Mouse (Mus musculus): ENCODE measurements around the gene Col16a1.

Col16a1 gene

DNA sequence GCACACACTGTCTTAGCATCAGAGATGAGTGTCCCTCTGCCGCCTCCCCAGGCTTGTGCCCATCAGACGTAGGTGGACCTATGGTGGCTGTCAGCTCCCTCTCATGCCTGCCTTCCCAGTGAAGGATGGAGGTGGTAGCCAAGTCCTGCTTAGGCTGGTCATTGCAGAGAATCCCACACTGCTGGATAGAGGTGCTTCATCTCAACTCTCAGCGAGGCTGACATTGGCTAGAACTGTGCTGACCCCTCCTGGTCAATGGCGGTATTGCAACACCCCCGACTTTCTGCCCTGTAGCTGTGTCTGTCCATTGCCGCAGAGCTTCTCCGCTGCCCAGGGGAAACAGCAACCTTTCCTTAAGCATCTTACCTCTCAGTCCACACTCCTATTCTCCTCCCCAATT is 39.7 kb downstream of the Col16a1 start:
- peak; percentile 87 for DNase-seq

DNA sequence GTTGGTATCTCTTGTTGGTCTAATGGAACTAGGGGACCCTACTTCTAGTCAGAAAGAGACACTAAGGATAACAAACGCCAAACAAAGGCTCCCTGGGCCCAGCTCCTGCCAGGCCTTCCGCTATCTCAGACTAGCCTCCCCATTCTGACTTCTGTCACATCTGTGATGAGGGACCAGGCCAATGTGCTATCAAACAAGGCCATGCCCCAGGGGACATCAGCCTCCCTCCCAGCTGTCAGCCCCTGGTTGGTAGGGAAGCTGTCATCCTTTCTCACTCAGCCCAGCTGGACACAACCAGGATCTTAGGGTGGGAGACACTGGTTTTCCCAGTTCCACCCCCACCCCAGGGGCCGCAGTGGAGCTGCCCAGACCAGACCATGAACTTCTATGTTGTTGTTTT is 47.5 kb downstream of the Col16a1 start:
- no peak for DNase-seq

GRCm38 (mm10) chr4:130101183-130101582 is 53.5 kb downstream of the Col16a1 start:
- DNase-seq = no peak

GRCm38 (mm10) chr4:130102111-130102651 is 54.5 kb downstream of the Col16a1 start, which contains the start of gene Pef1:
TSS of gene Pef1 (plus strand) at chr4:130102558.
- DNase-seq = no peak

GRCm38 (mm10) chr4:130103632-130104031 is 56.0 kb downstream of the Col16a1 start:
- no peak for DNase-seq

- no peak for DNase-seq
Measured at GRCm38 (mm10) chr4:130104584-130104983, 56.9 kb downstream of the Col16a1 start.

GRCm38 (mm10) chr4:130107065-130107443 is 59.4 kb downstream of the Col16a1 start:
- peak; percentile 42 for DNase-seq

GRCm38 (mm10) chr4:130107444-130108131 is 59.9 kb downstream of the Col16a1 start:
- peak; percentile 100 for DNase-seq

- DNase-seq = no peak
Measured at GRCm38 (mm10) chr4:130108929-130109328, 61.3 kb downstream of the Col16a1 start.

- DNase-seq = no peak
Measured at GRCm38 (mm10) chr4:130109666-130110065, 62.0 kb downstream of the Col16a1 start.

DNA sequence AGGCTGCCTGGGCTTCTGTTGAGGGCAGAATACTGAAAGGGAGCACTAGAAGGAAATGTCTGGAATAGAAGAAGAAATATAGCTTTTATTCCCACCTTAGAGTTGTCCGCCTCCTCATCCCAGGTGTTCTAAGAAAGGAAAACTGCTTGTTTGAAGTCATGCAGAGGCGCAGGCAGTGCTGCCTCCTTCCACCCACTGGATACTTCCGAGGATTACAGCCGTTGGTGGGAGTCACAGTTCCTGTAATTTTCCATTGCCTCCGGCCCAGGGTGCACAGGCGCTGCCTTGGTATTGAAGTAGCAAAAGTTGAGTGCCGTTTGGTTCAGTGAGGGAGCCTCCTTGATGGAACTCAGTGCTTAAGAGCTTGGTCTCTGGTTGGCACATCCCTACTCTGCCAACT is 62.5 kb downstream of the Col16a1 start:
- DNase-seq = no peak

- no peak for DNase-seq
Measured at GRCm38 (mm10) chr4:130112299-130112698, 64.7 kb downstream of the Col16a1 start.

DNA sequence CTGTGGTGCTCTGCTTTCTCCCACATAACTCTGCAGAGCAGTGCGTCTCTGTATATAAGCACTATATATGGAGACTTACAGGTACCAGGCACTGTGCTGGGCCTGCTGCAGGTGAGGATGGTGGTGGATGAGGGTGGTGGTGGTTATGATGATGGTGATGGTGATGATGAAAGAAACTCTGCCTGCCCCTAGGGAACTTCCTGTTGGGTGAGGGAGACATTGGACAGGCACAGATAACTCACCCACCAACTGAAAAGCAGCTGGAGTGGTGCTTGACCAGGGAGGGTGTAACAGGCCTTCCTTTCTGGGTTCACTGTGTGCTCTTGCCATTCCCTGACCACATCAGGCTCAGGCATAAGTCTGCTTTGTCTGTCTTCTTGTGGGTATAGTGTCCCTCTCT is 65.1 kb downstream of the Col16a1 start:
- DNase-seq = no peak

DNA sequence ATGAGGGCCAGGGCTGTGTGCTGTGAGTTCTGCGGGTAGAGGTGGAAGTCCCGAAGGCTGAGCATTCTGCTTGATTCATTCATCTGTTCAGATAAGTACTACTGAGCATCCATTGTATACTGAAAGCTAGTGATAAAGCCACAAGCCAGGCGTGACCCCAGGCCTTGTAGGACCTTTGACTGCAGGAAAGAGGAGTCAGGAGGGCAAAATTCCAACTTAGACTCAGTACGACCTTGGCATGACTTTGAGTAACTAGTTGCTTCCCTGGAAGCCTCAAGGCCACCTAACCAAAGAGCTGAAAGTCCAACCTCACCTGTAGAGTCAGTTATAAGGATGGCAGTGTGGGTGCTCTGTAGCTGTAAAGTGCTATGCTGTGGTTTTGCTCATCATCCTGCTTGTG is 73.1 kb downstream of the Col16a1 start:
- DNase-seq = no peak

GRCm38 (mm10) chr4:130121560-130121959 is 73.9 kb downstream of the Col16a1 start:
- DNase-seq = no peak

GRCm38 (mm10) chr4:130123020-130123419 is 75.4 kb downstream of the Col16a1 start:
- no peak for DNase-seq

GRCm38 (mm10) chr4:130124110-130124509 is 76.5 kb downstream of the Col16a1 start:
- DNase-seq = no peak

- DNase-seq = no peak
Measured at GRCm38 (mm10) chr4:130125164-130125563, 77.5 kb downstream of the Col16a1 start.

DNA sequence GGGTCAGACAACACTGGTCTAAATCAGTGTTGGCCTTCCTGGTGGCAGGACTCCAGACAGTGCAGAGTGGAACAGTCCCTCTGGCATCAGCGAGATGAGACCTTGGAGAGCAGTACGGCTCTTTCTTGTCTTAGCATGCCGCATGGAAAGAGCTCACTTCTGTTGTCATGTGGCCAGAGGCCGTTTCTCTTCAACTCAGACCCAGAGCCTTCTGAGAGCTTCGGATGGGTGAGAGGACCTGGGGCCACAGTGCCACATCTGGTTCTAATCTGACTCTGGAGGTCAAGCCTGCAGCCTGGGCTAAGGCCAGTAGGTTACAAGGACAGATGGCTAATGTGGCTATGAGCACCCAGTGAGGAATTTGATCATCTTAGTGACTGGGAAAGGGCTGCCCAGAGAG is 78.3 kb downstream of the Col16a1 start:
- no peak for DNase-seq

GRCm38 (mm10) chr4:130128907-130129306 is 81.3 kb downstream of the Col16a1 start:
- DNase-seq = no peak

- no peak for DNase-seq
Measured at GRCm38 (mm10) chr4:130130082-130130481, 82.4 kb downstream of the Col16a1 start.

DNA sequence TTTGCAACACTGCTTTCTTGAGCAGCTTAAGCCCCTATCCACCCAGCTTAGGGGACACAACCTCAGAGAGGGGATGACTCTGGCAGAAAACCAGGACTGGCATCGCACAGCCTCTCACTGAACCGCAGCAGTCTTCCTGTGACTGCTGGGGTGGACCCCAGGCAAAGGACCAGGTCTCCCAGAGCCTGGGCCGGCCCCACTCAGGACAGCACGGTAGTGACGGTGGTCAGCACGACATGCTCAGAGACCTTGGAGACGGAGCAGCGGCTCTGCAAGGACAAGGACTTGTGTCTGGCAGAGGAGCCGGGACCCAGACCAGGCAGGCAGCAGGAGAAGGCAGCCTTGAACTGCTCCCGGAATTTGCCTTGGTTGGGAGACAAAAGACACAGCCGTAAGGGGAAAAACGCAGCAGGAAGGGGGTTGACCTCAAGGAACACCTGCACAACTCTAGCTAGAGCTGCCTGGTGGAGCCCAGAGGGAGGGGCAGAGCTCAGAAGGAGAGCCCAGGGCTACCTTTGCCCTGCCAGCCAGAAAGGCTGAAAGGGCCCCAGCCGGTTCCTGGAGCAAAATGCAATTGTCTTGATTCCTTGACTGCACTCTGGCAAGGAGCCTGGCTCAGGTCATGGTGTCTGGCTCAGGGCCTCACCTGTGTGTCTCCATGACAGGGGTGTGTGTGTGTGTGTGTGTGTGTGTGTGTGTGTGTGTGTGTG is 83.2 kb downstream of the Col16a1 start:
- DNase-seq = no peak

GRCm38 (mm10) chr4:130131448-130132105 is 83.9 kb downstream of the Col16a1 start:
- no peak for DNase-seq

DNA sequence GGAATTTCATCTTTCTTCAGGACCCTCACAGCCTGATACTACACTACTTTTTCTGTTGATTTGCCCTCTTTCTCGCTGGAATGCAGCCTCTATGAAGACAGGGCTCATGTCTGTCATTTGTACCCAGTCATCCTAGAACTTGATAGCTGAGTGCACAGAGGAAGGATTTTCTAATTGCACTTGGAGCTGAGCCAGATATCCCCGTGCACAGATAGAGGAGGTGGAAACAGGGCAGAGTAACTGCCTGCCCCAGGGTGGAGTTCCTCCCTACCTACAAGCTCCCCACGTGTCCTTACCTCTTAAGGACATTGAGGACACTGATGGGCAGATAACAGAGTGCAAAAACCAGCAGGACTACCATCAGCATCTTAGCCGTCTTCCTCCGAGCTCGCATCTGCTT is 85.8 kb downstream of the Col16a1 start:
- DNase-seq = no peak
